Mouse (Mus musculus) ES-Bruce4 (cell line): ENCODE measurements around the gene Arhgap44.

Source experiments
- CTCF ChIP-seq: IDR thresholded peaks from one replicate; pipeline ENCODE4 v1.8.1; 2011; ENCODE audit warnings: low read depth, low read length
- EP300 ChIP-seq: IDR thresholded peaks from 2 replicates; pipeline ENCODE4 v1.6.1; 2011; ENCODE audit warnings: low read depth, low read length; ENCODE audit not compliant: insufficient read depth
- POLR2A ChIP-seq: IDR thresholded peaks from one replicate; pipeline ENCODE4 v1.8.1; 2011; ENCODE audit warnings: low read length; ENCODE audit not compliant: insufficient read depth

GRCm38 (mm10) chr11:65129110-65129509 lies 33.7 kb downstream of the Arhgap44 start:
- TF ChIP-seq CTCF (peak; percentile 59), POLR2A (no peak), EP300 (no peak)
